Mouse (Mus musculus): ENCODE data around the gene Abr. TPM values are rescaled to one million over a fixed set of nuclear protein-coding genes. Genes with fewer than 3 reads are reported as not detected.

The Abr gene
- polyA plus RNA-seq, 1 experiment from 2014 or later, result 32.3 TPM

DNA sequence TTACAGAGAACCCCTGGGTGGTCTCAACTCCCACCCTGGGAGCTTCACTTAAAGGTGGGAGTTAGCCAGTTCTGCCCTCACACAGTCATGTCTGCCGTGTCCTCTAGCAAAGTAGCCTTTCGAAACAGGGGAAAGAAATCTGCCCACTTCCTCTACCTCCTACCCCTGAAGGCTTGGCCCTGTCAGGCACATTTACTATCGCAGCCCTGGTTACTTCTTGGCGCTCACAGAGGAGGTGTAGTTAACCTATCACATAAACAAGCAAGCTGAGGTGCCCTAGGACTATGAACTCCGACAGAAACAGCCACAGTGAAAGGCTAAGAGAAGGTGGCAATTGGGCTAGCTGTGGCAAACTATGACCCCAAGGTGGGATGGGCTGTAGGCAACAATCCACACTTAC is 139.4 kb downstream of the Abr start:
- H3K27me3 ChIP-seq (replicated peaks; ENCODE audit: control insufficient read depth, insufficient read depth, low read length), result no peaks in the 10 kb centered on the region
- 23% methylated on average over 5 of the region's 5 CpGs for WGBS
- H3K27ac ChIP-seq (ENCODE audit: low read depth, low read length), result peak overlapping the region; percentile 95
- no peak overlapping the region; the same call in 1 of the 2 replicates for H3K9ac ChIP-seq (ENCODE audit: low read depth, low read length)
- no peak for TF ChIP-seq CTCF (IDR thresholded peaks at IDR 0.05; ENCODE audit: low read depth)
- peaks cover 38% of the 10 kb centered on the region for H3K36me3 ChIP-seq (ENCODE audit: control insufficient read depth, insufficient read depth)
- H3K4me3 ChIP-seq (ENCODE audit: low read depth, low read length), result no peak overlapping the region
- no peak overlapping the region for H3K4me2 ChIP-seq (replicated peaks; ENCODE audit: low read depth)
- H3K4me1 ChIP-seq (replicated peaks; ENCODE audit: control insufficient read depth, insufficient read depth, low read length), result peaks cover 27% of the 10 kb centered on the region
- no peaks in the 10 kb centered on the region for H3K9me3 ChIP-seq (ENCODE audit: control insufficient read depth)
- peak; percentile 73 for ATAC-seq

- peaks cover 25% of the 10 kb centered on the region for H3K4me1 ChIP-seq (replicated peaks; ENCODE audit: control insufficient read depth, insufficient read depth, low read length)
- H3K27ac ChIP-seq (ENCODE audit: low read depth, low read length), result peak overlapping the region; percentile 95
- H3K9me3 ChIP-seq (ENCODE audit: control insufficient read depth), result no peaks in the 10 kb centered on the region
- no peak overlapping the region for H3K4me3 ChIP-seq (ENCODE audit: low read depth, low read length)
- H3K27me3 ChIP-seq (replicated peaks; ENCODE audit: control insufficient read depth, insufficient read depth, low read length), result no peaks in the 10 kb centered on the region
- no peak overlapping the region for H3K9ac ChIP-seq (ENCODE audit: low read depth, low read length)
- TF ChIP-seq CTCF (IDR thresholded peaks at IDR 0.05; ENCODE audit: low read depth), result no peak
- WGBS, result 55% methylated on average over 5 of the region's 5 CpGs
- peaks cover 41% of the 10 kb centered on the region for H3K36me3 ChIP-seq (ENCODE audit: control insufficient read depth, insufficient read depth)
- ATAC-seq, result no peak
- H3K4me2 ChIP-seq (replicated peaks; ENCODE audit: low read depth), result no peak overlapping the region
Observed at GRCm38 (mm10) chr11:76482183-76482582, 139.9 kb downstream of the Abr start.

GRCm38 (mm10) chr11:76479729-76480128 is 142.4 kb downstream of the Abr start:
- peaks cover 32% of the 10 kb centered on the region for H3K4me1 ChIP-seq (replicated peaks; ENCODE audit: control insufficient read depth, insufficient read depth, low read length)
- TF ChIP-seq CTCF (IDR thresholded peaks at IDR 0.05; ENCODE audit: low read depth), result no peak
- no peak overlapping the region for H3K4me2 ChIP-seq (replicated peaks; ENCODE audit: low read depth)
- 0 out of 2 replicates have a peak overlapping the region, but pooled peaks have one; percentile 17 for H3K9ac ChIP-seq (ENCODE audit: low read depth, low read length)
- ATAC-seq, result no peak
- H3K27ac ChIP-seq (ENCODE audit: low read depth, low read length), result peak overlapping the region; percentile 76
- H3K9me3 ChIP-seq (ENCODE audit: control insufficient read depth), result no peaks in the 10 kb centered on the region
- 66% methylated on average over 4 of the region's 4 CpGs for WGBS
- peaks cover 34% of the 10 kb centered on the region for H3K36me3 ChIP-seq (ENCODE audit: control insufficient read depth, insufficient read depth)
- H3K27me3 ChIP-seq (replicated peaks; ENCODE audit: control insufficient read depth, insufficient read depth, low read length), result no peaks in the 10 kb centered on the region
- no peak overlapping the region for H3K4me3 ChIP-seq (ENCODE audit: low read depth, low read length)

- 71% methylated on average over 13 of the region's 13 CpGs for WGBS
- no peak for TF ChIP-seq CTCF (IDR thresholded peaks at IDR 0.05; ENCODE audit: low read depth)
- Histone ChIP-seq H3K4me2 (replicated peaks; ENCODE audit: low read depth) (peak overlapping the region; percentile 44; the same call in 1 of the 2 replicates), H3K27ac (ENCODE audit: low read depth, low read length) (peak overlapping the region; percentile 76), H3K9me3 (ENCODE audit: control insufficient read depth) (no peaks in the 10 kb centered on the region), H3K4me1 (replicated peaks; ENCODE audit: control insufficient read depth, insufficient read depth, low read length) (peaks cover 32% of the 10 kb centered on the region), H3K4me3 (ENCODE audit: low read depth, low read length) (no peak overlapping the region), H3K27me3 (replicated peaks; ENCODE audit: control insufficient read depth, insufficient read depth, low read length) (no peaks in the 10 kb centered on the region), H3K9ac (ENCODE audit: low read depth, low read length) (0 out of 2 replicates have a peak overlapping the region, but pooled peaks have one; percentile 17), H3K36me3 (ENCODE audit: control insufficient read depth, insufficient read depth) (peaks cover 33% of the 10 kb centered on the region)
- ATAC-seq, result no peak
Observed at GRCm38 (mm10) chr11:76478676-76479655, 143.1 kb downstream of the Abr start.

- no peak overlapping the region for H3K4me3 ChIP-seq (ENCODE audit: low read depth, low read length)
- H3K4me1 ChIP-seq (replicated peaks; ENCODE audit: control insufficient read depth, insufficient read depth, low read length), result peaks cover 21% of the 10 kb centered on the region
- peak overlapping the region; percentile 38 for H3K4me2 ChIP-seq (replicated peaks; ENCODE audit: low read depth)
- no peak for TF ChIP-seq CTCF (IDR thresholded peaks at IDR 0.05; ENCODE audit: low read depth)
- H3K27ac ChIP-seq (ENCODE audit: low read depth, low read length), result peak overlapping the region; percentile 89
- peaks cover 36% of the 10 kb centered on the region for H3K36me3 ChIP-seq (ENCODE audit: control insufficient read depth, insufficient read depth)
- peak; percentile 77 for ATAC-seq
- no peak overlapping the region for H3K9ac ChIP-seq (ENCODE audit: low read depth, low read length)
- WGBS, result 16% methylated on average over 5 of the region's 5 CpGs
- H3K27me3 ChIP-seq (replicated peaks; ENCODE audit: control insufficient read depth, insufficient read depth, low read length), result no peaks in the 10 kb centered on the region
- no peaks in the 10 kb centered on the region for H3K9me3 ChIP-seq (ENCODE audit: control insufficient read depth)
Observed at GRCm38 (mm10) chr11:76477095-76477525, 145.0 kb downstream of the Abr start.

GRCm38 (mm10) chr11:76476376-76477094 is 145.6 kb downstream of the Abr start:
- peak; percentile 75 for ATAC-seq
- Histone ChIP-seq H3K4me2 (replicated peaks; ENCODE audit: low read depth) (peak overlapping the region; percentile 38), H3K9ac (ENCODE audit: low read depth, low read length) (no peak overlapping the region), H3K27ac (ENCODE audit: low read depth, low read length) (peak overlapping the region; percentile 89), H3K9me3 (ENCODE audit: control insufficient read depth) (no peaks in the 10 kb centered on the region), H3K4me1 (replicated peaks; ENCODE audit: control insufficient read depth, insufficient read depth, low read length) (peaks cover 16% of the 10 kb centered on the region), H3K4me3 (ENCODE audit: low read depth, low read length) (no peak overlapping the region), H3K27me3 (replicated peaks; ENCODE audit: control insufficient read depth, insufficient read depth, low read length) (no peaks in the 10 kb centered on the region), H3K36me3 (ENCODE audit: control insufficient read depth, insufficient read depth) (peaks cover 42% of the 10 kb centered on the region)
- 38% methylated on average over 8 of the region's 8 CpGs for WGBS
- no peak for TF ChIP-seq CTCF (IDR thresholded peaks at IDR 0.05; ENCODE audit: low read depth)
